Mouse (Mus musculus): ENCODE results near the gene Cabp4.

- TF ChIP-seq TAL1 (IDR thresholded peaks at IDR 0.05; ENCODE audit: low read length) = no peak
- TF ChIP-seq GATA1 (IDR thresholded peaks at IDR 0.05; ENCODE audit: low read length) = no peak
Measured at GRCm38 (mm10) chr19:4131768-4132167, 12.1 kb downstream of the Cabp4 start.
